Mouse (Mus musculus) megakaryocyte, embryonic 14.5 days (primary cell): Measurements from ENCODE around the gene Gm9918.

ENCODE experiments used
- FLI1 ChIP-seq: IDR thresholded peaks from 2 replicates; pipeline ENCODE4 v1.6.1; 2012; ENCODE audit warnings: low read length, inconsistent platforms, mixed read lengths
- GATA1 ChIP-seq: IDR thresholded peaks from 3 replicates; pipeline ENCODE4 v1.6.1; 2012; ENCODE audit warnings: mixed read lengths, low read length, inconsistent platforms, borderline replicate concordance

GRCm38 (mm10) chr15:102244306-102245191 lies 25.8 kb upstream of the Gm9918 start:
- no peak for TF ChIP-seq GATA1
- no peak for TF ChIP-seq FLI1
